Mouse (Mus musculus): ENCODE measurements around the gene Sh3bp4.

Sh3bp4 gene

DNA sequence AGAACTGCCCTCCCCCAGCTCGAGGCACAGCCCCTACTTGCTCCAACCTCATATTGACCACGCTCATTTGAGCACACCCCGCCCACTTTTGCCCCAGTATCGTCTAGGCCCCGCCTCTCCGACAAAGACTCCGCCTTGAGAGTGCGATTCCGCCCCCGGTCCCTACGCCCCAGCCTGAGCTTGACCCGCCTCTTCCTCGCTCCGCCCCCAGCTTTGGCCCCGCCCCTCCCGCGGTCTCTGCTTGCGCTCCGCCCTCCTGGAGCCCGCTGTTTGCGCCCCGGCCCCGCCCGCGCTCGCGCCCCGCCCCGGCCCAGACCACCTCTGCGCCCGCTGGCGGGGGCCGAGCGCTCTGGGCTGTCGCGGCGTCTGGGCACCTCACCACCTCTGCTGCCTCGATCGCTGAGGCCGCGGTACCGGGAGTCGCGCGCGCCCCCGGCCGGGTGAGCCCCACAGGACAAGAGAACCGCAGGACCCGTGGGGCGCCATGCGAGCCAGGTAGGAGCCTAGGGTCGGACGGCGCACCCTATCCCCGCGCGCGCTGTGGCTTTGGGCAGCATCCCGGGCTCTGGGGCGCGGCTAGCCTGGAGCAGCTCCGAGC is at the start of gene Sh3bp4:
Gene Sh3bp4 (plus strand): TSS at position 313 of the 598 bp plus-strand sequence.
- DNase-seq (ENCODE audit: low read depth in 1 of 2, low spot score in 2 of 2): peak; percentile 92 to 97

DNA sequence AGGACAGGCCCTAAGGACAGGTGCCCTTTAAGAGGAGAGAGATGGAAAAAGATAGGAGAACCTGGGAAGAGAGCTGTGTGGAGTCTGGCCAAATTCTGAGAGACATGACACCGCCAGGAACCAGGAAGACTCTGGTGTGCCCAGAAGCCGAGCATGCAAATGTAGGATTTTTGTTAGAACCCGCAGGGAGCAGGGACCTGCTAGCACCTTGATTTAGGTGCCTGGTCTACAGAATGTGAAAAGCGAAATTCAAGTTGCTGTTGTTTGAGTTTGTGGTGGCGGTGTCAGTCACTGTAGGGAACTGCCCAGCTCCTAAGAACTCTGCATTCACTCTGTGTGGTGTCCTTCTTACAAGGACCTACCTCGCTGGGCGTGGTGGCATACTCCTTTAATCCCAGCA is 47.2 kb upstream of the Sh3bp4 start:
- no peak for DNase-seq (ENCODE audit: low read depth in 1 of 2, low spot score in 2 of 2)

DNA sequence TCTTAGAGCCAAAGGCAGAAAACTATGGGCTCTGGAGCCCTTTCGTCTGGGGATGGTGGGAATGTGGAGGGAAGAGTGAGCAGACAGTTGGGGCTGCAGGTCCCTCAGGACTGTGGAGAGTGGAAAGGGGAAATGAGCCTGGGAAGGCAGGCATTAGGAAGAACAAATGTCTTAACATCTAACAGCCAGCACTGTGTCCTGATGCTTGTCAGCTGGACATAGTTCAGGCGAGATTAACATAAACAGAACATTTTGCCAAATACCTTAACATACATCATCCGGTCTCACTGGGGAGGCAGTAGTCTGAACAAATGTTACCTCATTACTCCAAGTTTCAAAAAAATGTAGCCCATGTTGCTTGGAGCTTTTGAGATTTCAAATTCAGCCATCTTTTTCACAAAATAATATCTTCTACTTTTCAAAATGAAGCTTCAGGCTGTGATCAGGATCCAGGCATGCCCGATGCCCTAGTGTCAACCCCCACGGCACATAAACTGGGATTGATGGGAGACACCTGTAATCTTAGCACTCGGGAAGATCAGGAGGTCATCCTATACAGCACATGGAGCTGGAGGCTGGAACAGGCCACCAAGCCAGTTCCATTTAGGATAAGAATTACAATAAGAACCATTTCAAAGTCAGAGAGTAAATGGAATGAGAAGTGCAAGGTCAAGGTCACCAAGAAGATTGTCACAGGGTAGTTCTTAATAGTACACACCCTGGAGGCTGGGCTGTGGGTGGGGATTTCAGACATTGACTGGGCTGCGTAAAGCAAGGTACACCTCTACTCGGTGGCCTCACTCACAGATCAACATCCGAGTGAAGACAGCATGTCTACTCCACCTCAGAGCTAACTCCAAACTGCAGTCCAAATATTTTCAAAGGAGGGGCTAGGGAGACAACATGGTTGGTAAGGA is 45.3 kb upstream of the Sh3bp4 start:
- DNase-seq (ENCODE audit: low read depth in 1 of 2, low spot score in 2 of 2): no peak

DNA sequence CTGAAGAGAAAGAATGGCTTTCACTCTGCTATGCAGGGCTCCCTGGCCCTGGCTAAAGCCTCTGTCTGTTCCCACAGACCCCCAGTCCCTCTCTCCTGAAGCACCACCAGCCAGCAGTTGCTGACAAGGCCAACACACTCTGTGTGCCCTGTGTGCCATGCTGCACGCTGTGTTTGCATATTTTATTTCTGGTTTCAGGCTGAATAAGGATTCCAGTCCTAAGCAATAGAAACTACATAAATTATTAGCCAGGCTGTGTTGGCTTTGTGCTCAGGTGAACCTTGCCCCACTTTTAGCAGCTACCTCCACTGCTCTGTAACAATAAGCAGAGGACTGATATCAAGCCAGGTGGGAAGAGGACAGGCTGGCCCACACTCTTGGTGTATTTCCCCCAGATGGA is 44.2 kb upstream of the Sh3bp4 start:
- DNase-seq (ENCODE audit: low read depth in 1 of 2, low spot score in 2 of 2): no peak

DNA sequence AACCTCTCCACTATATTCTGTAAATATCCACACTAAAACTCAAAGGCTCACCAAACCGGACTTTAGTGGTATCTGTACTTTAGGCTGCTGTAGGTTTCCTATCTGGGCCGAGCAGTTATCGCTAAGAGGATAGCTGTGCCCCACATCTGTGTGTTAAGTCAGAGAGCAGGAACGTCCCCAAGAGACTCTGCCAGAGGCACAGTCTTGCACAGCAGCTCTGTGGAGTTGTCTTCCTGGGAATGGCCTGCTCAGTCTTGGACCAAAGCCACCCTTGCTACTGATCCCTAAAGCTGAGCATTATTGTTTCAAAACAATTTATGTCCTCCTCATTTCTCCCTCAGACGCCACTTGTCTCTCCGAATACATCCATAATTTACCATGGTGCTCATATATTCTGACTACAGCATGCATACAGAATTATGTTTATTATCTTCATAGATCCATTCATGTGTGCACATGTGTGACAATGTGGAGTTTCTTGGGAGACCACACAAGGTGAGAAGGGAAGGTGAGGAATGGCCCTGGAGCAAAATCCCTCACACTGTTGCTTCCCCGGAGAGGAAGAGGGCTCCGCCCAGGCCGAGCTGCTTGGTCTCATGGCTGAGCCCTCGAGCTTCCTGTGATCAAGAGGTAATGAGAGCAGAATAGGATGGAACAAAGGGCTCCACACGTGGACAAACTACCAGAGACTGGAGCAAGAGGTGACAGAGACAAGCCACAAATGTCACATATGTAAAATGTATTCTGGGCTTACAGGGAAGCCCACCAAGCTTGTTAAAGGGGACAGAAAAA is 40.9 kb upstream of the Sh3bp4 start:
- no peak for DNase-seq (ENCODE audit: low read depth in 1 of 2, low spot score in 2 of 2)

DNA sequence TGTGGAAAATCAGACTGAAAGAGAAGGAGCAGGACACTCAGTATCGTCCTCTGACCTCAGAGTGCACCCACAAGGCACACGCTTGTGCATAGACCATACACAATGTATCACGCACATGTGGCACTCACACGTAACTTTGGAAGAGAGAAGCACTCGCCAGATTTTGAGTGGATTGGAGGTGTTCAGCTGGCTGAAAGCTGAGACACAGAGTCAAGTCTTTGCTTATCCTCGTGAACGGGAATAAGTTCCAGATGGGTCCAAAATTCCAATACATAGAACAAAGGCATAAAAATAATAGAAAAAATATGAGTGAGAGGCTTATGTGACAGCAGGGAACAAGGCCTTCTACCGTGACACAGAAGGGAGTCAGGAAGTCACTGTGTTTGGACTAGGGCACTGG is 36.6 kb upstream of the Sh3bp4 start:
- no peak for DNase-seq (ENCODE audit: low read depth in 1 of 2, low spot score in 2 of 2)

DNA sequence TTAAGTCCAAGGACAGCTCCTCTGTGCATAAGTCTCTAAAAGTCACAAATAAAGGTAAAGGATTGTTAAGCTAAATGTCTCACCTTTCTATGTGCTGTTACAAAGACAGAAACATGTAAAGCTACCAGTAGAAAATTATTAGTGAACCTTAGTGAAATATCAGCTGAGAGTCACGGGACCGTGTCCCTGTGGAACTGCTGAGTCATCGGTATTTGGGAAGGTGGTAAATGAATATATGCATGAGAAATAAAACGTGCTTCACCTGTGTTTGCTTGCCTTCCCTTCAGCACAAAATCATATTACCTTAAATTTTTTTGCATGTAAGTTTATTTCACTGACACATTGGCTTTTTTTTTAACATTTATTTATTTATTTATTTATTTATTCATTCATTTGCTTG is 36.2 kb upstream of the Sh3bp4 start:
- DNase-seq (ENCODE audit: low read depth in 1 of 2, low spot score in 2 of 2): no peak

DNA sequence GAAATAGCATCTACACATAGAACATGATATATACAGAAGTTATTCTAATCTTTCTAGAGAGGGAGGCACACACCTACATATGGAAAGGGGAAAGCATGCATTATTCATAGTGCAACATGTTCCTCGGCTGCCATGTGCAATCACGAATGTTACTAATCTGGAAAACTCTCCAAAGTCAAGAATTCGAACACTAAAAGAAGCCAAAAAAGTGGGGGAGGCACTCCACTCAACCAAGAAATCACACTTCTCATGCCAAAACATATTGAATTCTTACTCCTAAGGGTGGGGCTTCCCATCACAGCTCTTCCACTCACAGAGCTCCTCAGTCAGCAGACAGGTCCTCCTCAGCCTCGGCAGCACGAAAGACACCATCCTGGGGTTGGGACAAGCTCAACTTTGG is 35.1 kb upstream of the Sh3bp4 start:
- no peak for DNase-seq (ENCODE audit: low read depth in 1 of 2, low spot score in 2 of 2)

DNA sequence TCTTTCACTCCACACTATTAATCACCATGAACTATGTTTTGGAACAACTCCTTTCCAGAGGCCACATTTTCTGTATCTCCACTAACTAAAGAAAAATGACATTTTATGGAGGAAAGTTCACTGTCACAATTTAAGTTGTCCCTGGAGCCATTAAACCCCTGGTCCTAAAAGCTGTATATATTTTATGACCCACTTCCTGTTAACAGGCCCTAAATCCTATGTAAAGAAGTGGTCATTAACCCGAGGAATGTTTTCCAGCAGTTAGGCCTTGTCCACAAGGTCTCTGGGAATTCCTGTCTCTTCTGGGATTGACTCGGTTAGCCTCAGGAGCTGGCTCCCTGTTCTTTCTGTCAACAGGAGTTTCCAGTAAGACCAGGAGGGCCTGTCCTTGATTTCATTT is 30.4 kb upstream of the Sh3bp4 start:
- DNase-seq (ENCODE audit: low read depth in 1 of 2, low spot score in 2 of 2): no peak

DNA sequence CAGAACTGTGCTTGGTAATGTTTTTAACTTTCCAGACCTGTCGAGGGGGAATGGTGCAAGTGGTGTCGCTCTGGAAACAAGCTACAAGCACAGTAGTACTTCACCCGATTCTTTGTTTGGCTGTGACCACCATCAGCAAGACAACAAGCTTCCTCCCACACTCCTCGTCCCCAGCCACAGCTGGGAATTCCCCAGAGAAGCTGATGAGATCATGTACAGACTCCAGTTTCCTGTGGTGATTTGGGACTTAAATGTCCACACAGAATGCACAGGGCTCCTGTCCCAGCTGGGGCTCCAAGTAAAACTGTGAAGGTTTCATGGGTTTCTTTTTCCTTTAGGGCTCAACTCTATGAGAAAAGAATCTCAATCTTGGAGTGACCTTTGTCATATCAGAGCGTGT is 28.9 kb upstream of the Sh3bp4 start:
- no peak for DNase-seq (ENCODE audit: low read depth in 1 of 2, low spot score in 2 of 2)

DNA sequence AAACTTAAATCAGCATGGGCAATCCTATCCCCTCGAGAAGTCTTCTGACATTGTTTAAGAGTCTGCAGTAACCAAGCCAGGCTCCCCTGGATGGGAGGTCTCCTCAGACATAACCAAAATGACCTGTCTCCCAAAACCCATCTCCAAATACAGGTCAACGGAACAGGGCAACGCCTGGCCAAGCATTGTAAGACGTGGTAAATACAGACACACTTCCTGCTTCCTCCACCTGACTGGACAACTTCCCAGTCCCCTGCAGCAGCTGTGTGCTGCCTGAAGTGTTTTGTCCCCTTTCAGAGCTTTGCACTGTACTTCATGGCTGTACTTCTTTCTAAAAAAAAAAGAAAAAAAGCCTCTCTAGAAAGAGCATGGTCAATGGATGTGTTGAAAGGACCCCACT is 28.1 kb upstream of the Sh3bp4 start:
- no peak for DNase-seq (ENCODE audit: low read depth in 1 of 2, low spot score in 2 of 2)

DNA sequence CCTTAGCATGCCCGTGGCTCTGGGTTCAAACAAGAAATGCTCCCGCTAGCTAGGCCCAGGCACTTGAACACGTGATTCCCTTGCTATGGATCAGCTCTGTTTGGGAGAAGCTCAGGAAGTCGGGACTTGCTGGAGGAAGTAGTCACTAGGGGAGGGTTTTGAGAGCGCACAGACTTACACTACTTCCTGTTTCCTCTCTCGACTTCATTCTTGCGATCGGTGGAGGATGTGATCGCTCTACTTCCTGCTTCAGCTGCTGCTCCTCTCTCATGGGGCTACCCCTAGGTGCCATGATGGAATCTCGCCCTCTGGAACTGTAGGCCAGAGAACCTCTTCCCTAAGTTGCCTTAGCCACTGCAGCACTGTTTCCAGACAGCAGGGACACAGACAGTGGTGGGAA is 27.3 kb upstream of the Sh3bp4 start:
- peak; percentile 1 for DNase-seq (ENCODE audit: low read depth in 1 of 2, low spot score in 2 of 2)

DNA sequence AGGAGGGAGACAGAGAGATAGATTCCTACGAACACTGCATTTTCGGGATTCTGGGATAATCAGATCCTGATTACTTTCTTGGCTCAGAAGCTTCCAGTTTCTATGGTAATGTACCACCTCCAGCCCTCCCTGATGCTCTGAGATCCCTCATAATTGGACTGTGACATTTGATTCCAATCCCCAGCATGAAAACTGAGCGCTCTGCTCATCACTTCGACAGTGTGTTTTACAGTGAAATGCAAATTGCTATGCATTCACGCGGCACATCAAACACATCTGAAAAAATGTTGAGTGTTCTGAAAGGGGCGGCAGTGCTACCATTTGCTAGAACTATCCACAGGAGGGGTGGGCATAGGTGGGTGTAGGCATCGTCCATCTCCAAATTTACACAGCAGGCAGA is 24.8 kb upstream of the Sh3bp4 start:
- no peak for DNase-seq (ENCODE audit: low read depth in 1 of 2, low spot score in 2 of 2)

DNA sequence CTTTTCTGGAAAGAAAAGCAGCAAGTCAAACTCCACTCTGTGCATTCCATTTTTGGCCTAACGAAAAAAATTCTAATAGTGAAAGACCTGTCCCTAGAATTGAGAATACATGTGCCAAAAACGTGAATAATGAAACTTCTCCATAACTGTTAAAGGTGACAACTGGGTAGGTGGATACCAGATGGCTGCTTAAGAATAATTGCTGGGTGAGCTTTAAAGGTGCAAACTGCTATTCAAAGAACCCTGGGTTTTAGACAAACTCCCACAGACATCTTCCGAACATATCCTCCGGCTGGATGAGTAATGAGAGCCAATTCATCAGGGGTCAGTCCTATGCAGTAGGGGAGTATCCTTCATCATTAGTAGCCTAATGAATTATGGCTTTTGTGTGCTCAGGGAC is 20.7 kb upstream of the Sh3bp4 start:
- DNase-seq (ENCODE audit: low read depth in 1 of 2, low spot score in 2 of 2): no peak

DNA sequence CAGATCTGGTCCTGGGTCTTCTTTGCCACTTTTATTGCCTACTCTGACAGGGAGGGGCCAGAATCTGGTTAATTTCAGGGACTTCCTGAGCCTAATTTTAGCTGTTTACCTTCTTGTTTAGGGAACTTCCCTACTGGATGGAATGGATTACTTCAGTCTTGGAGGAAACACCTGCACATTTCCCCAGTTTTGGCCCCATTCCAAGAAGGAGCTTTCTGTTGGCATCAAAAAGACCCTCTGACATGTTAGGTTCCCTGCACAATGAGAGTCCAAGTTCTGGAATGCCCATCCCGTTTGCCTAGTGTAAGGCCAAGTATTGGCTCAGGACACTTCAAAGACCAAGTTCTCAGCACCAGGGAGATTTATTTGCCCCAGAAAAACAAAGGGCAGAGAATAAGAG is 14.0 kb upstream of the Sh3bp4 start:
- DNase-seq (ENCODE audit: low read depth in 1 of 2, low spot score in 2 of 2): no peak

DNA sequence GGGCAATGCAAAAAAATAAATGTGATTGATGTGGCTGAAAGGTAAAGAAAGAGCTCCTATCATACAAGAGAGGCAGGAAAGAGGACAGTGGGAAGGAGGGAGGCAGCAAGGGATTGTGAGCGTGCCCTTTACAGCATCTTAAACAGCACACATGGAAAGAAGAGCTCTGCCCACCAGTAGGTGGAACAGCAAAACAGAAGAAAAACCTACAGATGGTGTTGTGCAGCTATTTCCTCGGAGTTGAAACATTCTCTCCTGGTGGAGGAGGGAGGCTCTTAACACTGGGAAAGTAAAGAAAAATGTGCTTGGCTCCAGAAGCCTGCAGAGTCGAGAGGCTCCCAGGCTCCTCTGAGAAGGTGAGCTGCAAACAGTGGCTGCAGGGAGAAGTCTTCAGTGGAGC is 12.8 kb upstream of the Sh3bp4 start:
- no peak for DNase-seq (ENCODE audit: low read depth in 1 of 2, low spot score in 2 of 2)

DNA sequence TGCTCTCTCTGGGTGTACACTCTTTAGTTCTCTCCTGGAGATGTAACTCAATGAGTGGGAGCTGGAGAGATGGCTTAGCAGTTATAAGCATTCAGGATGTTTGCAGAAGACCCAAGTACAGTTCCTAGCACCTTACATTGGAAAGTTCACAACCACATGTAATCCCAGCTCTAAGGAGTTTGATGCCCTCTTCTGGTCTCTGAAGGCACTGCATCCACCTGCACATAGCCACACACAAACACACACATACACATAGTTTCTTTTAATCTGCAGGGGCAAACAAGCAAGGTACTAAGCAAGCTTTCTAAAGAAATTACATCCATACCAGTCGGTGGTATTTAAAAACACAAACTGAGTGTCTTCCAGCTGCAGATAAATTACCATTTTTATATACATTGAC is 12.2 kb upstream of the Sh3bp4 start:
- DNase-seq (ENCODE audit: low read depth in 1 of 2, low spot score in 2 of 2): no peak

DNA sequence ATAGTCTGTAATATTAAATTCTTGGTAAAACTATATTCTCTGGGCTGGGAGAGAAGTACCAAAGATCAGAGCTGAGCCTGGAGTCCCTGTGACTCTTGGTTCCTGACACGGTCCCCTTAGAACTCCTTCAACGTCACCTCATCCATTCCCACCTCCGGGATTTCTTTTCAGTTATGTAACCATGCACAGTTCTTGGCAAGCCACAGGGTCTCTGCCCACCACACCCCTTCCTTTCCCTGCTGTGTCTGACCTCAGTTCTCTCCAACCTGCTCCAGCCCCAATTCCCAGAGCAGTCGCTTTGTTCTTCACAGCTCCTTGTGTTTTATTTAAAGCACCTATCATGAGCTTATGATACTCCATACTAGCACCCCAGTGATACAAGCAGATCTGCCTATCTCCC is 7.2 kb upstream of the Sh3bp4 start:
- no peak for DNase-seq (ENCODE audit: low read depth in 1 of 2, low spot score in 2 of 2)

DNA sequence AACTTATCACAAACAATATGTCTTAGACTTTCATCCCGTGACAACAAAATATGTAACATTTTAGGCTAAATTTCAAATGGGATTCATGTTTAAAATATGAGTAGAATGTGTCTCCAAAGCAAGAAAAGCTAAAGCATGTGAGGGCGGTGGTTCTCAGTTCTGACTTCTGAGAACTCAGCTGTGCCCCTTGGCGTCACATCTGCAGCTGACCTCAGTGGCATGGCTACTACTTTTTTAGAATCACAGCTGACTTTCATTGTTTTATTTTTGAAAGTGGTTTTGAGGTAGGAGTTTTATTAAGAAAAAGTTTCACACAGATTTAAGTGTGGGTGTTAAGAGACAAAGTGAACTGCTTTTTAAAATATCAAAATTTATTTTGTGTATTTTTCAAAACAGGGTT is 6.4 kb upstream of the Sh3bp4 start:
- DNase-seq (ENCODE audit: low read depth in 1 of 2, low spot score in 2 of 2): no peak

DNA sequence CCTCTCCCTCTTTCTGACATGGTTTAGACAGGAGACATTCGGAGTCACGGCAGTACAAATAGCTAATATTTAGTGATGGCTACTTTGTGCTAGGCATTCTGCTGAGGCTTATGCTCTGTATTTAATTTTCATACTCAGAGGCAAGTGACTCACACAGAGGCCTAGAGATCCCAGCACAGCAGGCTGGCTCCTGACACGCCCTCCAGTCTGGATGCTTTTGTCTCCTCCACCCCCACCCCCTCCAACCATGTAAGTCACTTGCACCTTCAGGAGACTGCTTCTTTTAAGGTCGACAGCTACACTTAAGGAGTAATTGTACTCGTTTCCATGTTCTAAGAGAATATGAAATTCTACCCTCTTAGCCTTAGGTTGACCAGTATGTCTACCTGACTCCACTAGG is 1.4 kb upstream of the Sh3bp4 start:
- no peak for DNase-seq (ENCODE audit: low read depth in 1 of 2, low spot score in 2 of 2)

DNA sequence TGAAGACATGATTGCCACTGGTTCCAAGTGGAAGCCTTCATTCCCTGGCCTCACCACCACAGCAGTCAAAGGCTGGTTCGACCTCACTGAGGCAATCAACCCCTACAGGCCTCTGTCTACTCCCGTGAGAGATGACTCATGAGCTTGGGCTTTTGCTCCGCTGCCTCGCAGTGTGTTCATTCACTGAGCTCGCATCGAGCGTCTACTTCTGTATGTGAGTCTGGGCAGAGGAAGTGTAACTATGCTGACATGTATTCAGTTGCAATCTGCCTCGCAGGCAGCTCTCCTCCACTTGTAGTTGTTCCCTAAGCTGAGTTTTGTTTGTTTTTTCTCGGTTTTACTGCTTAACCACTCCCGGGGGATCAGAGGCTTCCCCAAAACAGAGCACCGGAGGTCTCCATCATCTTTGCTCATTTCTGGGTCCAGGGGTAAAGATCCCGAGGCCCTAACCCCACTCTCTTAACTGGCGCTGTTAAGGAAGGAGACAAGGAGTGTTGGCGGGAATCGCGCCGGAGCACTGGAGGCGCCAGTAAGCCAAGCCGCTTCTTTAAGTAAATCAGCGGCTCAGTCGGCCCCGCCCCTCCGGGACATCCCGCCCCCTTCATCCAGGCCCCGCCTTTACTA is 624 bp upstream of the Sh3bp4 start:
- peak; percentile 65 to 67 for DNase-seq (ENCODE audit: low read depth in 1 of 2, low spot score in 2 of 2)
